Mouse (Mus musculus) effector memory CD4-positive, alpha-beta T cell, adult 5 months (primary cell): ENCODE measurements around the gene Ubn2. TPM values are rescaled to one million over a fixed set of nuclear protein-coding genes. Genes with fewer than 3 reads are reported as not detected.

Source experiments
- polyA plus RNA-seq: library from polyadenylated mRNA; unstranded; fragments of 100-300 nt; shearing (Covaris generic); gene quantifications from one replicate; pipeline ENCODE4 v1.2.1, GENCODE M21; 2017

Gene Ubn2
- 21.7 TPM for polyA plus RNA-seq

GRCm38 (mm10) chr6:38433261-38434033 is at the start of gene Ubn2:
Ubn2 (plus strand) TSS chr6:38433950.

GRCm38 (mm10) chr6:38533428-38534405 is 100.0 kb downstream of the Ubn2 start, which contains the start of gene Fmc1:
Fmc1 (plus strand) TSS chr6:38533502.

GRCm38 (mm10) chr6:38551062-38551988 is 117.6 kb downstream of the Ubn2 start, which contains the start of gene Luc7l2:
Luc7l2 (plus strand) TSS chr6:38551334.

Other genes starting within 250 kb of the Ubn2 start
- gene D630045J12Rik, start 179.9 kb upstream of the Ubn2 start, polyA plus RNA-seq, result 0.37 TPM
- gene Zc3hav1l, start 134.7 kb upstream of the Ubn2 start, polyA plus RNA-seq, result 0.80 TPM
- gene Zc3hav1, start 79.3 kb upstream of the Ubn2 start, polyA plus RNA-seq, result 305 TPM
- gene Ttc26, start 52.5 kb upstream of the Ubn2 start, polyA plus RNA-seq, result 0.11 TPM
- 47.3 TPM for gene Fmc1, start 99.6 kb downstream of the Ubn2 start, polyA plus RNA-seq
- gene Luc7l2, start 117.4 kb downstream of the Ubn2 start, polyA plus RNA-seq, result 75.1 TPM
- gene Klrg2, start 203.3 kb downstream of the Ubn2 start, polyA plus RNA-seq, result not detected
- gene Clec2l, start 229.1 kb downstream of the Ubn2 start, polyA plus RNA-seq, result not detected